Mouse (Mus musculus): ENCODE results near the gene Sccpdh. TPM values are rescaled to one million over a fixed set of nuclear protein-coding genes. Genes with fewer than 3 reads are reported as not detected.
"Not testable (repeated sequence)": the region's sequence is repeated elsewhere in the genome, so short reads cannot be mapped to it uniquely, and the experiment has no call there.

Sccpdh gene
- total RNA-seq, 4 experiments from 2014 or later, result 35.3 to 47.3 (median 40.4) TPM

GRCm38 (mm10) chr1:179667450-179667849 lies 560 bp upstream of the Sccpdh start:
- DNase-seq (ENCODE audit: low spot score in 2 of 2), result no peak

GRCm38 (mm10) chr1:179668836-179669537 lies 977 bp downstream of the Sccpdh start:
- DNase-seq (ENCODE audit: low spot score in 2 of 2), result no peak

GRCm38 (mm10) chr1:179674355-179674754 lies 6.3 kb downstream of the Sccpdh start:
- no peak for DNase-seq (ENCODE audit: low spot score in 2 of 2)

GRCm38 (mm10) chr1:179677031-179677430 lies 9.0 kb downstream of the Sccpdh start:
- no peak for DNase-seq (ENCODE audit: low spot score in 2 of 2)

GRCm38 (mm10) chr1:179679326-179679725 lies 11.3 kb downstream of the Sccpdh start:
- DNase-seq (ENCODE audit: low spot score in 2 of 2), result no peak

- not testable (repeated sequence) for DNase-seq (ENCODE audit: low spot score in 2 of 2)
These were observed 14.7 kb downstream of the Sccpdh start for GRCm38 (mm10) chr1:179682753-179683152.

- no peak for DNase-seq (ENCODE audit: low spot score in 2 of 2)
These were observed 18.3 kb downstream of the Sccpdh start for GRCm38 (mm10) chr1:179686348-179686747.

GRCm38 (mm10) chr1:179686781-179687180 lies 18.8 kb downstream of the Sccpdh start:
- no peak for DNase-seq (ENCODE audit: low spot score in 2 of 2)

- DNase-seq (ENCODE audit: low spot score in 2 of 2), result no peak
These were observed 19.3 kb downstream of the Sccpdh start for GRCm38 (mm10) chr1:179687305-179687704.

- DNase-seq (ENCODE audit: low spot score in 2 of 2), result peak in 1 of 2 experiments; percentile 13
These were observed 20.0 kb downstream of the Sccpdh start for GRCm38 (mm10) chr1:179687966-179688365.

- DNase-seq (ENCODE audit: low spot score in 2 of 2), result no peak
These were observed 20.4 kb downstream of the Sccpdh start for GRCm38 (mm10) chr1:179688415-179688814.

- DNase-seq (ENCODE audit: low spot score in 2 of 2), result no peak
These were observed 20.9 kb downstream of the Sccpdh start for GRCm38 (mm10) chr1:179688914-179689313.

- DNase-seq (ENCODE audit: low spot score in 2 of 2), result no peak
These were observed 21.5 kb downstream of the Sccpdh start for GRCm38 (mm10) chr1:179689479-179689878.

- no peak for DNase-seq (ENCODE audit: low spot score in 2 of 2)
These were observed 36.1 kb downstream of the Sccpdh start for GRCm38 (mm10) chr1:179704150-179704549.

- peak; percentile 25 to 69 for DNase-seq (ENCODE audit: low spot score in 2 of 2)
These were observed 37.1 kb downstream of the Sccpdh start for GRCm38 (mm10) chr1:179705154-179705553.

GRCm38 (mm10) chr1:179709390-179709789 lies 41.4 kb downstream of the Sccpdh start:
- peak; percentile 54 to 65 for DNase-seq (ENCODE audit: low spot score in 2 of 2)

GRCm38 (mm10) chr1:179710739-179711138 lies 42.7 kb downstream of the Sccpdh start:
- DNase-seq (ENCODE audit: low spot score in 2 of 2), result no peak

GRCm38 (mm10) chr1:179712658-179713057 lies 44.6 kb downstream of the Sccpdh start:
- no peak for DNase-seq (ENCODE audit: low spot score in 2 of 2)

- DNase-seq (ENCODE audit: low spot score in 2 of 2), result no peak
These were observed 45.4 kb downstream of the Sccpdh start for GRCm38 (mm10) chr1:179713367-179713766.

GRCm38 (mm10) chr1:179715289-179715688 lies 47.3 kb downstream of the Sccpdh start:
- DNase-seq (ENCODE audit: low spot score in 2 of 2), result not testable (repeated sequence)

GRCm38 (mm10) chr1:179715786-179716185 lies 47.8 kb downstream of the Sccpdh start:
- DNase-seq (ENCODE audit: low spot score in 2 of 2), result no peak

- DNase-seq (ENCODE audit: low spot score in 2 of 2), result no peak
These were observed 54.9 kb downstream of the Sccpdh start for GRCm38 (mm10) chr1:179722811-179723469.

GRCm38 (mm10) chr1:179728661-179729060 lies 60.7 kb downstream of the Sccpdh start:
- no peak for DNase-seq (ENCODE audit: low spot score in 2 of 2)

Measured in gastrocnemius, adult 8-10 months (tissue).